Mouse (Mus musculus) lung, embryonic 14.5 days (tissue): ENCODE results near the gene Crtc1. TPM values are rescaled to one million over a fixed set of nuclear protein-coding genes. Genes with fewer than 3 reads are reported as not detected.

Source experiments
- ATAC-seq: fragments of 200-750 bp; cut with Nextera tagmentation; 2 replicates; pipeline ENCODE4 v1.8.0; 2017; ENCODE audit warnings: mild to moderate bottlenecking, moderate TSS enrichment, moderate library complexity; ENCODE audit not compliant: insufficient read depth
- DNase-seq: peaks from one replicate; pipeline ENCODE4 v3.0.0-alpha.2; 2015
- H3K27ac ChIP-seq: fragments of 300-500 bp; sonication (generic); 2 replicates; pipeline ENCODE4 v1.5.1; 2014; ENCODE audit warnings: low read depth, mild to moderate bottlenecking, moderate library complexity
- H3K27me3 ChIP-seq: fragments of 300-500 bp; sonication (generic); 2 replicates; pipeline ENCODE4 v1.6.1; 2014; ENCODE audit warnings: low read length, control low read depth; ENCODE audit not compliant: insufficient read depth
- H3K36me3 ChIP-seq: fragments of 300-500 bp; sonication (generic); 2 replicates; pipeline ENCODE4 v1.6.1; 2014; ENCODE audit warnings: control low read depth; ENCODE audit not compliant: insufficient read depth
- H3K4me1 ChIP-seq: fragments of 300-500 bp; sonication (generic); 2 replicates; pipeline ENCODE4 v1.6.1; 2014; ENCODE audit warnings: antibody characterized with exemption, control low read depth; ENCODE audit not compliant: insufficient read depth
- H3K4me2 ChIP-seq: fragments of 300-500 bp; sonication (generic); 2 replicates; pipeline ENCODE4 v1.6.1; 2014; ENCODE audit warnings: mild to moderate bottlenecking
- H3K4me3 ChIP-seq: fragments of 300-500 bp; sonication (generic); 2 replicates; pipeline ENCODE4 v1.5.1; 2014; ENCODE audit warnings: low read depth, low read length
- H3K9ac ChIP-seq: fragments of 300-500 bp; sonication (generic); 2 replicates; pipeline ENCODE4 v1.6.1; 2014
- H3K9me3 ChIP-seq: fragments of 300-500 bp; sonication (generic); 2 replicates; pipeline ENCODE4 v1.6.1; 2016; ENCODE audit warnings: low read depth, low read length, control low read depth
- CTCF ChIP-seq: IDR thresholded peaks from 2 replicates; pipeline ENCODE4 v1.5.1; 2016; ENCODE audit warnings: antibody characterized with exemption, low read depth
- WGBS: fragments of 180-500 bp; shearing (Covaris S2); extraction: QIAGEN DNeasy Blood & Tissue Kit; methylation state at CpG from one replicate; pipeline ENCODE4 v1.1.7; 2014; 5-methylcytosine and 5-hydroxymethylcytosine counted together
- polyA plus RNA-seq: library from polyadenylated mRNA; unstranded; fragments of >200 nt; fragmentation: Nextera tagmentation; extraction: Ambion mirVana; gene quantifications from 2 replicates; pipeline ENCODE4 v1.2.1, GENCODE M21; 2014

Crtc1 gene
- polyA plus RNA-seq, 1 experiment from 2014 or later, result 21.8 TPM

DNA sequence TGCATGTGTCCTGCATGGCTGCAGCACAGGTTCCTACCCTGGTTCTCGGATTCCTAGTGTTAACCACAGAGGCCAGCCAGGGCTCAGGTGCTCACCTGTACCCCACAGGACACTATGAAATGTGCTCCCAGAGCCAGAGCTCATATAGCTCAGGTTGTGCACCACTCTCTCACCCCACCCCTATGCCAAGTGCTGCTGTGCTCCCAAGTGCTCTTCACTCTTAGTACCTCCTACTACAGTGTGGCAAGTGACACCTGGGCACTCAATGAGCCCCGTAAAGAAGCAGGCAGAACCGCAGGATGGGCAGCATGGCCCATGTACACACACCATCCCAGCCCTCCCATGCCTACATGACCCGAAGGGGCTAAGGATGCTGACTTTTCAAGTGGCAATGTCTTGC, 29.4 kb upstream of the Crtc1 start:
- no peak for DNase-seq
- 68% methylated on average over 4 of the region's 4 CpGs for WGBS
- no peak overlapping the region for H3K27ac ChIP-seq

DNA sequence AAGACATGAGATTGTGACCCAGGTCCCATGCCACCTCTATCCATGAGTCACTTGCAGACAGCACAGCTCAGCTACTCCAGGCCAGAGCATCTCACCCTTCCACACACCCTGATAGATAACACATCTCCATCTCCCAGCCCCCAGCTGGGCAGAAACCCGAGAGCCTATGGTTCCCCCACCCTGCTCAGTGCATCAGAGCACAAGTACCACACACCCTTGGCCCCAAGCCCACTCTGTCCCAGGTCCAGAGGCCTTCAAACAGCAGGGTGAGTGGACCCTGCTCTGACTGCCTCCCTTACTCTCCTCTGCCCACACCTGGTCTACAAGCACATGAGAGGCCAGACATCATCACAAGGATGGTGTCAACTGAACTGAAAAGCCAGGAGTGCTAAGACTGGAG, 28.5 kb upstream of the Crtc1 start:
- no peak overlapping the region for H3K9ac ChIP-seq
- no peak for ATAC-seq
- 0 out of 2 replicates have a peak, but pooled peaks cover 3% of the 10 kb centered on the region for H3K4me1 ChIP-seq
- H3K27me3 ChIP-seq, result no peaks in the 10 kb centered on the region
- 0 out of 2 replicates have a peak, but pooled peaks cover 4% of the 10 kb centered on the region for H3K36me3 ChIP-seq
- no peak overlapping the region for H3K27ac ChIP-seq
- WGBS, result 59% methylated on average over 1 of the region's 1 CpGs
- no peak for DNase-seq
- H3K9me3 ChIP-seq, result no peaks in the 10 kb centered on the region
- H3K4me3 ChIP-seq, result no peak overlapping the region
- TF ChIP-seq CTCF, result no peak
- no peak overlapping the region for H3K4me2 ChIP-seq

More for the DNA sequence above, 29.4 kb upstream of the Crtc1 start:
- no peak for TF ChIP-seq CTCF
- Histone ChIP-seq H3K9ac (no peak overlapping the region), H3K36me3 (0 out of 2 replicates have a peak, but pooled peaks cover 4% of the 10 kb centered on the region), H3K9me3 (no peaks in the 10 kb centered on the region), H3K4me1 (0 out of 2 replicates have a peak, but pooled peaks cover 3% of the 10 kb centered on the region), H3K4me3 (no peak overlapping the region), H3K27me3 (no peaks in the 10 kb centered on the region), H3K4me2 (no peak overlapping the region)
- 0 out of 2 replicates have a peak, but pooled peaks have one; percentile 19 for ATAC-seq

DNA sequence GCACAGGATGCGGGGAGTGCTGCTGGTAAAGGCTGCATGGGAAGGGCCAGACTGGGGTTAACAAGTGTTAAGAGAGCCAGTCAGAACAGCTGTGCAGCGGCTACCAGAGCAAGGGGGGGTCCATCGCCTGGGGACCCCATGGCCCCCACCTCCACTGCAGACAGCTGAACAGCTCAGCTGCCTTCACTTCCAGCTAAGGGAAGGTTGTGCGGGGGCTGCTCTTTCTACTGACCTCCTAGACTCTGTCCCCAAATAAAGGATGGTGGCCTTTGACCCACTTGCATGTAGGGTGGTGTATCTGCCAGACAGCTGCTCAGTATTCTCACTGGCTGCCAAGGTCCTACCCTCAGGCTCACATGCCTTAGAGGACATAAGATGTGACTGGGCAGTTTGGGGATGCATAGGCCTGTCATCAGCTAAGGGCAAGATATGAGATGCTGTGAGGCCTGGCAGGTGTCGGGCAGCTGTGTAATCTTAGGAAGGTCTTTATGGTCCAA, 27.9 kb upstream of the Crtc1 start:
- DNase-seq, result no peak
- Histone ChIP-seq H3K9ac (no peak overlapping the region), H3K27ac (no peak overlapping the region), H3K27me3 (no peaks in the 10 kb centered on the region), H3K4me1 (0 out of 2 replicates have a peak, but pooled peaks cover 3% of the 10 kb centered on the region), H3K9me3 (no peaks in the 10 kb centered on the region), H3K4me3 (no peak overlapping the region), H3K4me2 (no peak overlapping the region), H3K36me3 (0 out of 2 replicates have a peak, but pooled peaks cover under 1% of the 10 kb centered on the region)
- TF ChIP-seq CTCF, result no peak
- ATAC-seq, result no peak
- WGBS, result 59% methylated on average over 5 of the region's 5 CpGs

DNA sequence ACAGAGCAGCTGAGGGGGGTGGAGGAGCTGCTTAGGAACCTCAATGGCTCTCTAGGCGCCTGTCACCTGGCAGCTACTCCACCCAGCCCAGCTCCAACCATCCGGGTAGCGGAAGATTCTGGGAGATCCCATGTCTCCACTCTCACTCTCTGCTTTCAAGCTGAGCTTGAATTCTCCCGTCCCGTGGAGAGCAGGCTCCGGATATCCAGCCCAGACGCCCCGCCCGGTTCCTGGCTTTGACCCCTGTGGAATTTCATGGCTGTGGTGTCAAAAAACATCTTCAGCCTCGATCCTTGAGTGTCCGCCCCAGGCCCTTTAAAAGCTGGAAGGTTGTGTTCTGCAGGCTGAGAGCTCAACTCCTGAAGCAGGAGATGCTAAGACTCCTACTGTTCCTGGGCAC, 27.4 kb upstream of the Crtc1 start:
- no peak for DNase-seq
- Histone ChIP-seq H3K9ac (no peak overlapping the region), H3K4me2 (no peak overlapping the region), H3K36me3 (no peaks in the 10 kb centered on the region), H3K27me3 (no peaks in the 10 kb centered on the region), H3K27ac (no peak overlapping the region), H3K4me3 (no peak overlapping the region), H3K4me1 (0 out of 2 replicates have a peak, but pooled peaks cover 3% of the 10 kb centered on the region), H3K9me3 (no peaks in the 10 kb centered on the region)
- ATAC-seq, result no peak
- 45% methylated on average over 11 of the region's 11 CpGs for WGBS
- no peak for TF ChIP-seq CTCF

DNA sequence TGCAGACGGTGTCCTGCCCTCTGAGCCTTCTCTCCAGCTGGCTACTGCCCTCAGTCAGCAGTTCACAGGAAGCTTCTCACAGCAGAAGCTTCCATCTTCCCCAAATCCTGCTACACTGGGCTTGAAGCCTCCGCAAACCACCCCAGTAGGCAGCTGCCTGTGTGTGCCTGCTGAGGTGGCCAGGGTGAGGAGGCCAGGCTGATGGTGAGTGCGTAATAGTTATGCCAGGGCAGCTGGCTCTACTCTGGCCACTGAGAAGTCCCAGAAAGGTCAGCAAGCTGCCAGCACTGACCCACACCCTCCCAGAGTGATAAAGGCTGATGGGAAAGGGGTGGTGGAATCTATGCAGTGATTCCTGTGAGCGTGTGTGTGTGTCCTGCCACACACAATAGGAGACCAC, 26.9 kb upstream of the Crtc1 start:
- Histone ChIP-seq H3K9ac (no peak overlapping the region), H3K4me3 (no peak overlapping the region), H3K4me2 (no peak overlapping the region), H3K27me3 (no peaks in the 10 kb centered on the region), H3K9me3 (no peaks in the 10 kb centered on the region), H3K36me3 (no peaks in the 10 kb centered on the region), H3K27ac (no peak overlapping the region), H3K4me1 (0 out of 2 replicates have a peak, but pooled peaks cover 3% of the 10 kb centered on the region)
- TF ChIP-seq CTCF, result no peak
- DNase-seq, result no peak
- no peak for ATAC-seq
- 85% methylated on average over 4 of the region's 4 CpGs for WGBS

DNA sequence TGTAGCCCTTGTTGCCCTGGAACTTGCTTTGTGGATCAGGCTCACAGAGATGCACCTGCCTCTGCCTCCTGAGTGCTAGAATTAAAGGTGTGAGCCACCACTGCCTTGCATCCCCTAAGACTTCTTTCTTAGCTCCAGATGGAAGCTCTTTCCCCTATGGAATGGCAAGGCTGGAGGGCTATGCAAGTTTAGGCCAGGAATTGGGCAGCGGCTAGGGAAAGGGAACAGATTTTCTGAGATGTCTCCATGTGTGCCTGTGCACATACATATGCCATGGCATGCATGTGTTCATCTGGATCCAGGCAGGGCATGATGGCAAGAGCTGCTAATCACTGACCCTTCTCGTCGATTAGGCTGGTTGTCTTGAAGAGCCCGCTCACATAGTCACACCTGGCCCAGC, 26.3 kb upstream of the Crtc1 start:
- no peak for ATAC-seq
- Histone ChIP-seq H3K4me1 (0 out of 2 replicates have a peak, but pooled peaks cover 3% of the 10 kb centered on the region), H3K27ac (no peak overlapping the region)

DNA sequence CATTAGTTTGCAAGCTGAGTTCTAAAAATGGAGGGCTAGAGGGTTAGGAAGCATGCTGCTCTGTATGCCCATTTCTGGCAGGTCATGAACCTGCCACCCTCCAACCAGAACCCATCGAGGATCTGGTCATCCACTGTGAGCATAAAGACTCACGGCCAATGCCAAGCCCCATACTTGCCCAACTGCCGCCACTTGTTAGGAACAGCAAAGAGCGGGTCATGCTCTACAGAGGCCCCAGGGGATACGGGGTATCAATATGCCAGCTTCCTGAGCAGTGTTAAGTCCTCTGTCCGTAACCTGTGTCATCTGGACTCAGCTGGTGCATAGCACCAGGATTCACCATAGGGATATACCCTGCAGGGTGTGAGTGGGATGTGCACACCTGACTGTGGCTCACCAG, 24.8 kb upstream of the Crtc1 start:
- WGBS, result 85% methylated on average over 6 of the region's 6 CpGs
- no peak overlapping the region for H3K4me2 ChIP-seq
- no peak for TF ChIP-seq CTCF
- H3K9me3 ChIP-seq, result no peaks in the 10 kb centered on the region
- H3K4me3 ChIP-seq, result no peak overlapping the region
- H3K27me3 ChIP-seq, result no peaks in the 10 kb centered on the region
- no peak for ATAC-seq
- no peaks in the 10 kb centered on the region for H3K4me1 ChIP-seq
- no peak for DNase-seq
- no peak overlapping the region for H3K9ac ChIP-seq
- H3K36me3 ChIP-seq, result no peaks in the 10 kb centered on the region
- H3K27ac ChIP-seq, result no peak overlapping the region

More for the DNA sequence above, 26.3 kb upstream of the Crtc1 start:
- no peak overlapping the region for H3K9ac ChIP-seq
- WGBS, result 91% methylated on average over 4 of the region's 4 CpGs
- H3K9me3 ChIP-seq, result no peaks in the 10 kb centered on the region
- H3K27me3 ChIP-seq, result no peaks in the 10 kb centered on the region
- no peaks in the 10 kb centered on the region for H3K36me3 ChIP-seq
- no peak overlapping the region for H3K4me2 ChIP-seq
- DNase-seq, result no peak
- no peak for TF ChIP-seq CTCF
- H3K4me3 ChIP-seq, result no peak overlapping the region
